Mouse (Mus musculus) ES-Bruce4 (cell line): ENCODE data around the gene Hint3. TPM values are rescaled to one million over a fixed set of nuclear protein-coding genes. Genes with fewer than 3 reads are reported as not detected.

ENCODE experiments used
- H3K27ac ChIP-seq: 2 replicates; pipeline ENCODE4 v1.5.1; 2012; ENCODE audit warnings: low read length, inconsistent platforms; ENCODE audit not compliant: insufficient read depth
- H3K27me3 ChIP-seq: 2 replicates; pipeline ENCODE4 v1.6.1; 2012; ENCODE audit warnings: mild to moderate bottlenecking, low read length, inconsistent platforms; ENCODE audit not compliant: control insufficient read depth, poor library complexity, insufficient read depth, severe bottlenecking
- H3K36me3 ChIP-seq: 2 replicates; pipeline ENCODE4 v1.6.1; 2012; ENCODE audit warnings: inconsistent platforms, mild to moderate bottlenecking, low read length, moderate library complexity; ENCODE audit not compliant: control insufficient read depth, poor library complexity, insufficient read depth, severe bottlenecking
- H3K4me1 ChIP-seq: one replicate; pipeline ENCODE4 v1.8.1; 2011; ENCODE audit warnings: low read length; ENCODE audit not compliant: control insufficient read depth, insufficient read depth
- H3K4me3 ChIP-seq: 2 replicates; pipeline ENCODE4 v1.5.1; 2011; ENCODE audit warnings: low read depth, mild to moderate bottlenecking, low read length
- H3K9ac ChIP-seq: 2 replicates; pipeline ENCODE4 v1.6.1; 2012; ENCODE audit warnings: low read depth, mild to moderate bottlenecking, inconsistent platforms; ENCODE audit not compliant: poor library complexity, severe bottlenecking
- H3K9me3 ChIP-seq: replicated peaks from 2 replicates; pipeline ENCODE4 v1.6.1; 2012; ENCODE audit warnings: mild to moderate bottlenecking, low read length, inconsistent platforms; ENCODE audit not compliant: control insufficient read depth, poor library complexity, insufficient read depth, severe bottlenecking
- CTCF ChIP-seq: IDR thresholded peaks from one replicate; pipeline ENCODE4 v1.8.1; 2011; ENCODE audit warnings: low read depth, low read length
- EP300 ChIP-seq: IDR thresholded peaks from 2 replicates; pipeline ENCODE4 v1.6.1; 2011; ENCODE audit warnings: low read depth, low read length; ENCODE audit not compliant: insufficient read depth
- POLR2A ChIP-seq: IDR thresholded peaks from one replicate; pipeline ENCODE4 v1.8.1; 2011; ENCODE audit warnings: low read length; ENCODE audit not compliant: insufficient read depth
- polyA plus RNA-seq: library from polyadenylated mRNA; stranded (reverse); fragments of >200 nt; gene quantifications from 2 replicates; pipeline ENCODE4 v1.2.4, GENCODE M21; 2011; ENCODE audit warnings: low read depth; ENCODE audit not compliant: missing spikeins, insufficient read depth, insufficient read length

Hint3 gene
- polyA plus RNA-seq, 1 experiment, result 32.4 TPM

- no peaks in the 10 kb centered on the region for H3K27me3 ChIP-seq
- H3K27ac ChIP-seq, result no peak overlapping the region
- TF ChIP-seq EP300 (no peak), CTCF (no peak), POLR2A (no peak)
- H3K4me1 ChIP-seq, result no peaks in the 10 kb centered on the region
- H3K9ac ChIP-seq, result no peak overlapping the region
- H3K4me3 ChIP-seq, result no peak overlapping the region
- H3K9me3 ChIP-seq, result no peaks in the 10 kb centered on the region
- H3K36me3 ChIP-seq, result no peaks in the 10 kb centered on the region
Measured at GRCm38 (mm10) chr10:30577670-30578280, 51.7 kb downstream of the Hint3 start.

DNA sequence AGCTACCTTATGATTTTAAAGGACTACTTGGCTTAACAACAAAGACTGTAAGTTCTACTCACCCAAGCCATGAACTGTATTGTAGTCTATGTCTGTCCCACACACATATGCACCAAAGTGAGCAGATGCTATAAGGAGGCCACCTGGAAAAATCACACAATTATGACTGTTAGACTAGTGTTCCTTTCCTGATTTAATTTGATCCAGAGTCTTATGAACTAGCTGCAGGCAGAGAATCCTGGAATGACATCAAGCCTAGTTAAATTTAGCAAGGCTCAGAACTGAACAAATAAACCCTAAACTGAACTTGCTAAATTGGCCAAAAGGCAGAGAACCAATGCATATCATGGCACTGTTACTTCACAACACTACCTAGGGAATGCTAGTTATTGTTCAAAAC, 63.1 kb downstream of the Hint3 start:
- H3K9me3 ChIP-seq, result peaks cover 21% of the 10 kb centered on the region
- peaks cover 32% of the 10 kb centered on the region for H3K36me3 ChIP-seq
- H3K4me3 ChIP-seq, result no peak overlapping the region
- no peak for TF ChIP-seq EP300
- no peak for TF ChIP-seq CTCF
- TF ChIP-seq POLR2A, result no peak
- H3K9ac ChIP-seq, result no peak overlapping the region
- H3K27ac ChIP-seq, result no peak overlapping the region
- no peaks in the 10 kb centered on the region for H3K27me3 ChIP-seq
- no peaks in the 10 kb centered on the region for H3K4me1 ChIP-seq

DNA sequence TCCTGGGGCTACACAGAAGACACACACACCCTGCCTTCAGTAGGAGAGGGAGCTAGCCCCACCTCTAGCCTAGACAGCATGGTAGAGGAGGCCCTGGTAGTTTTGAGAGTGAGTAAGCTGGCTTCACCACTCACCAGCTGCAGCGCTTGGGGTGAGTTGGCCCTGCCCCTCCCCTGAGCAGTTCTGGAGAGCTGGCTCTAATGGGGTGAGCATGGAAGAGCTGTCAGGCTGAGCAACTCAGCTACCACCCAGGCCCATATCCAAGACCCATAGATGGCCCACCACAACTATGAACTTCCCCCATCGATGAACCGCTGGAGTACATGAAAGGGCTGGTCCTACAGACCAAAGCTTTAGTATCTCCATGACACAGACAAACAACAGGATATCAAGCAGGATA, 64.8 kb downstream of the Hint3 start:
- no peaks in the 10 kb centered on the region for H3K27me3 ChIP-seq
- TF ChIP-seq POLR2A, result no peak
- TF ChIP-seq CTCF, result no peak
- no peak for TF ChIP-seq EP300
- H3K36me3 ChIP-seq, result peaks cover 43% of the 10 kb centered on the region
- H3K4me1 ChIP-seq, result no peaks in the 10 kb centered on the region
- H3K9ac ChIP-seq, result no peak overlapping the region
- H3K4me3 ChIP-seq, result no peak overlapping the region
- H3K27ac ChIP-seq, result no peak overlapping the region
- H3K9me3 ChIP-seq, result peaks cover 21% of the 10 kb centered on the region

Other genes starting within 250 kb of the Hint3 start
- 31.4 TPM in 2 replicates for gene Trmt11, start 28.9 kb downstream of the Hint3 start, polyA plus RNA-seq
- gene Ncoa7, start 173.7 kb upstream of the Hint3 start, polyA plus RNA-seq, result 11.4 and 11.7 TPM in 2 replicates
- 0.97 and 1.6 TPM in 2 replicates for gene Hey2, start 213.2 kb upstream of the Hint3 start, polyA plus RNA-seq